Mouse (Mus musculus) neural tube, embryonic 12.5 days (tissue): Measurements from ENCODE around the gene Gbgt1. TPM values are rescaled to one million over a fixed set of nuclear protein-coding genes. Genes with fewer than 3 reads are reported as not detected.
"Not testable (repeated sequence)": the region's sequence is repeated elsewhere in the genome, so short reads cannot be mapped to it uniquely, and the experiment has no call there.

ENCODE experiments used
- ATAC-seq: fragments of 200-750 bp; cut with Nextera tagmentation; 2 replicates; pipeline ENCODE4 v1.8.0; 2017; ENCODE audit warnings: low read depth, mild to moderate bottlenecking, moderate TSS enrichment, moderate library complexity; ENCODE audit not compliant: low FRiP score
- H3K27ac ChIP-seq: fragments of 300-500 bp; sonication (generic); 2 replicates; pipeline ENCODE4 v1.5.1; 2016
- H3K27me3 ChIP-seq: fragments of 300-500 bp; sonication (generic); replicated peaks from 2 replicates; pipeline ENCODE4 v1.6.1; 2016; ENCODE audit warnings: mild to moderate bottlenecking
- H3K36me3 ChIP-seq: fragments of 300-500 bp; sonication (generic); 2 replicates; pipeline ENCODE4 v1.6.1; 2016; ENCODE audit warnings: mild to moderate bottlenecking
- H3K4me1 ChIP-seq: fragments of 300-500 bp; sonication (generic); 2 replicates; pipeline ENCODE4 v1.6.1; 2016
- H3K4me2 ChIP-seq: fragments of 300-500 bp; sonication (generic); replicated peaks from 2 replicates; pipeline ENCODE4 v1.6.1; 2016; ENCODE audit warnings: mild to moderate bottlenecking
- H3K4me3 ChIP-seq: fragments of 300-500 bp; sonication (generic); 2 replicates; pipeline ENCODE4 v1.5.1; 2016
- H3K9ac ChIP-seq: fragments of 300-500 bp; sonication (generic); 2 replicates; pipeline ENCODE4 v1.6.1; 2016; ENCODE audit warnings: mild to moderate bottlenecking
- H3K9me3 ChIP-seq: fragments of 300-500 bp; sonication (generic); 2 replicates; pipeline ENCODE4 v1.6.1; 2016; ENCODE audit warnings: mild to moderate bottlenecking
- WGBS: fragments of 180-500 bp; shearing (Covaris S2); methylation state at CpG from one replicate; pipeline ENCODE4 v1.1.7; 2016; 5-methylcytosine and 5-hydroxymethylcytosine counted together
- polyA plus RNA-seq: library from polyadenylated mRNA; unstranded; fragments of >200 nt; fragmentation: Nextera tagmentation; extraction: Ambion mirVana; gene quantifications from 2 replicates; pipeline ENCODE4 v1.2.1, GENCODE M21; 2016

The Gbgt1 gene
- polyA plus RNA-seq, 1 experiment from 2014 or later, result 0.81 TPM

DNA sequence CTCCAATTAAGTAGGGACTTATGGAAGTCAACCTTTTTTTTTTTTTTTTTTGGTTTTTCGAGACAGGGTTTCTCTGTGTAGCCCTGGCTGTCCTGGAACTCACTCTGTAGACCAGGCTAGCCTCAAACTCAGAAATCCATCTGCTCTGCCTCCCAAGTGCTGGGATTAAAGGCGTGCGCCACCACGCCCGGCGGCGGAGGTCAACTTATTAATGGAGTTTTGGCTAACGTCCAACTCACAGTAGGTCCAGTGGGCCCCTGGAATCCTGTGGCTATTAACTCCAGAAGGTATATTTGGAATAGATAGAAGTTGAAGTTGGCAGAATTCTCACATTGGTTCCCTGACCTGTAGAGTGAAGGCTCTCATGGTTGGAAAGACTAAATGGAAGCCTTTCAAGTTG is 24.7 kb upstream of the Gbgt1 start:
- not testable (repeated sequence) for ATAC-seq, H3K9me3 ChIP-seq, H3K9ac ChIP-seq, H3K4me3 ChIP-seq, H3K4me2 ChIP-seq, H3K27me3 ChIP-seq, H3K27ac ChIP-seq
- Histone ChIP-seq H3K36me3 (peaks cover 40% of the 10 kb centered on the region), H3K4me1 (peaks cover 13% of the 10 kb centered on the region)
- WGBS, result 94% methylated on average over 8 of the region's 8 CpGs

DNA sequence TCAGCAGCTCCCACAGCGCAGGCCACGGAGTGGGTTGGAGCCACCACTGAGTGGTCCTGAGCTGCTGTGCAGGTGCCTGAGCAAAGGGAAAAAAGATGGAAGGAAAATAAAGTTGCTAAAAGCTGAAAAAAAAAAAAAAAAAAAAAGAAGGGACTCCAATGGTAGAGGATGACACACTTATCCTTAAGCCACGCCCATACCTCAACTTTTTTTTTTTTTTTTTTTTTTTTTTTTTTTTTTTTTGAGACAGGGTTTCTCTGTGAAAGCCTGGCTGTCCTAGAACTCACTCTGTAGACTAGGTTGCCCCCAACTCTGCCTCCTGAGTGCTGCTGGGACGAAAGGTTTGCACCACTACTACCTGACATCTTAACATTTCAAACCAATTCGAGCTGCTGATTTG is 18.7 kb upstream of the Gbgt1 start:
- H3K4me1 ChIP-seq, H3K9ac ChIP-seq, H3K27me3 ChIP-seq, H3K27ac ChIP-seq, H3K4me2 ChIP-seq, ATAC-seq, H3K4me3 ChIP-seq, H3K36me3 ChIP-seq, H3K9me3 ChIP-seq: not testable (repeated sequence)
- WGBS, result 87% methylated on average over 5 of the region's 5 CpGs

DNA sequence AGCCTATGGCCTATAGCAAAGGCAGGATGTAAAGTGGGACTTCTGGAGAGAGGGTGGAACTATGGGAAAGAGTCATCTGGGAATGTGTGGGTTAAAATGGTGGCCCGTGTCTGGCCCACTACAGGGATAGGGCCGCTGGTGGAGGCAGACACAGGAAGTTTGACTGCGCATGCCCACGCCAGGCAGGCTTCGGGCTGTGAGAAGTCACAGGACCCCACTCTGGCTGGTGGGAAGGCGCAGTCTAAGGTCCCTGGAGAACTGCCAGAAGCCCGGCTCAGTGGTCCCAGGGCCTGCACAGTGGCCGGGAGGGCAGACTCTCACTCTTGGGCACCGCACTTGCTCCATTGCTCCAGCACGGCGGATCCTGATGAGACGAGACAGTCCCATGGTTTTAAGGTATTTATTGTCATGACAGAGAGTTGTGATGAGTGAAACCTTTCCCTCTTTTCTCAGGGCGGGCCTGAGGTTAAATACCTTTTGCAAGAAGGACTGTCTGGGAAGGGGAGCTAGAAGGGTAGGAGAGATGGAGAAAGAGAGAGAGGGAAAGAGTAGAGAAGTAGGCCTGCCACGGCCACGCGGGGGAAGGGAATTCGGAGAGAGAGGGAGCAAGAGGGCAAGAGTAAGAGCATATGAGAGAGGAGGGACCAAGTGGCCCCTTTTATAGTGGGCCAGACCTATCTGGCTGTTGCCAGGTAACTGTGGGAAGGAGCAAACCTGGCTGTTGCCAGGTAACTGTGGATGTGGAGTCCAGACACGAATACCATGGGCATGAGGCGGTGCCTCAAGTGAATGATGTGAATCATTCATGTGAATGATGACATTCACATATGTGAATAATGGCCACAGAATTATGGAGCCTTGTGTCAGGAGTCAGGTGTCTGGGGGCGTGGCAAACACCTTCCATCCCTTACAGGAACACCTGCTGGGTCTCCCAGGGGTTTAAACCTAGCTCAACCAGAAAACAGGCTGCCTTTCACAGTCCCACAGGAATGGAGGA is 17.2 kb upstream of the Gbgt1 start:
- H3K27ac ChIP-seq, result no peak overlapping the region

DNA sequence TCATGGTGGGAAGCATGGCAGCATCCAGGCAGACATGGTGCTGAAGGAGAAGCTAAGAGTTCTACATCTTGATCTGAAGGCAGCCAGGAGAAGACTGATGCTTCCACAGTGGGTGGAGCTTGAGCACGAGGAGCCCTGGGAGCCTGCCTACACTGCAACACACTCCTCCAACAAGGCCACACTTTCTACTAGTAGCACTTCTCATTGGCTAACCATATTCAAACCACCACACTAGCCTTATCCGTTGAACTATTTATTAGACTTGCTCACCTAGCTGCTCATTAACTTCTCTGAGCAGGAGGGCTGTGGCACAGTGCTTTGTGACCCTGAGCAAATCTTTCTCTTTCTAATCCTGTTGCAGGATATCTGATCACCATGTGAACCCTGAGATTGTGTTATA is 12.8 kb upstream of the Gbgt1 start:
- H3K9me3 ChIP-seq, result no peaks in the 10 kb centered on the region
- no peaks in the 10 kb centered on the region for H3K4me1 ChIP-seq
- H3K4me2 ChIP-seq, result no peak overlapping the region
- H3K27me3 ChIP-seq, result no peaks in the 10 kb centered on the region
- no peak overlapping the region for H3K9ac ChIP-seq
- ATAC-seq, result no peak
- no peaks in the 10 kb centered on the region for H3K36me3 ChIP-seq
- H3K27ac ChIP-seq, result no peak overlapping the region
- WGBS, result 67% methylated on average over 2 of the region's 2 CpGs
- no peak overlapping the region for H3K4me3 ChIP-seq

More for the DNA sequence above, 17.2 kb upstream of the Gbgt1 start:
- Histone ChIP-seq H3K9me3 (no peaks in the 10 kb centered on the region), H3K9ac (no peak overlapping the region), H3K4me2 (no peak overlapping the region), H3K4me1 (no peaks in the 10 kb centered on the region), H3K27me3 (no peaks in the 10 kb centered on the region), H3K36me3 (no peaks in the 10 kb centered on the region), H3K4me3 (no peak overlapping the region)
- ATAC-seq, result no peak
- 83% methylated on average over 20 of the region's 20 CpGs for WGBS

DNA sequence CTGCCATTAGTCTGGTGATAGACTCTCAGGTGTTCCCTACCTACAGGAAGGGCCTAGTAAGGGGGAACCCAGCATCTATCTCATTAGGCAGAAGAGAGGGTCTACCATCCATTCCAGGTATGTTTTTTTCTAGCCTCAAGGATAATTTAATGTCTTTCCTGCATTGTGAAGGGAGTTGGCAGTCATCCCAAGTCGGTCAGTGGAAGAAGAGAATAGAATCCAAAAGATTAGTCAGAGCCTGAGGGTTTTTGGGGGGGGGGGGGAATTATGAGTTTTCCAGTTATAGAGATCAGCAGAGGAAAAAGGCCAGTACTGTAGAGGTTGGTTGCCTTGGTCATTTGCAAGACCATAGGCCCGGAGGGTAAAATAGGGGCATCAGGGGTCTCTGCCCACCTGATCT is 2.2 kb upstream of the Gbgt1 start:
- H3K36me3 ChIP-seq, result no peaks in the 10 kb centered on the region
- no peak overlapping the region for H3K4me2 ChIP-seq
- H3K9me3 ChIP-seq, result no peaks in the 10 kb centered on the region
- no peaks in the 10 kb centered on the region for H3K27me3 ChIP-seq
- H3K9ac ChIP-seq, result no peak overlapping the region
- no peak overlapping the region for H3K4me3 ChIP-seq
- H3K4me1 ChIP-seq, result no peaks in the 10 kb centered on the region
- H3K27ac ChIP-seq, result no peak overlapping the region
- no peak for ATAC-seq
- whole genome bisulfite sequencing, result 89% methylated on average over 2 of the region's 2 CpGs

DNA sequence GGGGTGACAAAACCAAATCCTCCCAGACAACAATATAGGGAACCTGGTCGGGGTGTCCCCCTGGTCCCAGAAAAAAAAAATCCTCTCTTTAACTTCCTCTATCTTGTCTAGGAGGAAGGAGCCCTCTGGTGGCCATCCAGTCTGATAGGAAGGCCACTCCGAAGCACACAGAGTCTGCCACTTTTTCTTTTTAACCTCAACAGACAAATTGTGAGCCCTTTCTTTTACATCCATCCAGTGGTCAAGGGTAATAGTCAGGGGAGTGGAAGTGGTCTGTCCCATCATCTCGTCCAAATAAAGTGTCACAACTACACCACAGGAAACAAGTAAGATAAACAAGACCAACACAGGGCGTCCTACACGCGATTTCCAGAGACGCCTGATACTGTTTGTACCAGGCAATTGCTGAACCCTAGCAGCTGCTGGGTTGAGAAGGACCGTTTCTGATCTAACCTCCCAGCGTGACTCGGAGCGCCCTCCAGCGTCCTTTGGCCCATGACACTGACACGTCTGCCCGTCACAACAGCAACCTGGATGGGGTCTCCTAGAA is 1.4 kb upstream of the Gbgt1 start:
- Histone ChIP-seq H3K4me3 (no peak overlapping the region), H3K27ac (no peak overlapping the region), H3K9me3 (no peaks in the 10 kb centered on the region), H3K36me3 (no peaks in the 10 kb centered on the region), H3K4me1 (no peaks in the 10 kb centered on the region), H3K27me3 (no peaks in the 10 kb centered on the region), H3K4me2 (no peak overlapping the region), H3K9ac (no peak overlapping the region)
- ATAC-seq, result no peak
- 90% methylated on average over 14 of the region's 14 CpGs for WGBS

DNA sequence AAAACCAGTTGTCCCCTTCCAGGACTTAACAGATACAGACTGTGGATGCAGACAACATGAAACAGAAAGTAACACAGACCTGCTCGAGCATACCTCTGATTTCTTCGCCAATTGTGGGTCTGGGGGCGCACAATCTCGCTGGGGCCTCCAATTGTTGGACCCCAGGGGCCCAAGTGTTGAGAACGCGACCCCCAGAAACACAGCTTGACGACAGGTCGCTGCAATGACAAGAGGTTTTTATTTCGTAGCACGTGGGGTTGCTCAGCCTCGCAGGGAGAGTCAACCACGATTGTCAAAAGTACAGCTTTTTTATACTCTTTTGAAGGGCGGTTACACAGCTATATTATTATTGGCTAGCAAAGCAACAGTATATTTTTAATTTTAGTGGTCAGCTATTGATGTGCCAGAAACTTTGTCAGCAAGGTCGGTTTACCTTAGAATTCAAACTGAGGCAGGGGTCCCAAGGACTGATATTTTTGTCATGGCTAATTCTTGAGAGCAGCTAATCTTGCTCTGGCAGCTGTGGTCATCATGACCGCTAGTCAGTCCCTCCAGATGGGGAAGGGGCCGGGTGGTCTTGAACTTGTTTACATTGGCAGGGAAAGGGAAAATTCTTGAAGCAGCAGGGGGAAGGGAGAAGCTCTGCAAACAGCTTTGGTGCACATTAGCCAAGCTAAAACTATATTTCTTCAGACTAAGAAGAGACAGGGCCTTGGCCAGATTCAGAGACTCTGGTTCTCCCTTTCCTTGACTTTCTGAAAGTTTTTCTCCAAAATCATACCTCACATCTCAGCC is 693 bp upstream of the Gbgt1 start:
- no peak for ATAC-seq
- Histone ChIP-seq H3K27ac (no peak overlapping the region), H3K4me1 (no peaks in the 10 kb centered on the region), H3K9ac (no peak overlapping the region), H3K4me3 (no peak overlapping the region), H3K27me3 (no peaks in the 10 kb centered on the region), H3K36me3 (no peaks in the 10 kb centered on the region), H3K4me2 (no peak overlapping the region), H3K9me3 (no peaks in the 10 kb centered on the region)
- WGBS, result 82% methylated on average over 16 of the region's 16 CpGs

DNA sequence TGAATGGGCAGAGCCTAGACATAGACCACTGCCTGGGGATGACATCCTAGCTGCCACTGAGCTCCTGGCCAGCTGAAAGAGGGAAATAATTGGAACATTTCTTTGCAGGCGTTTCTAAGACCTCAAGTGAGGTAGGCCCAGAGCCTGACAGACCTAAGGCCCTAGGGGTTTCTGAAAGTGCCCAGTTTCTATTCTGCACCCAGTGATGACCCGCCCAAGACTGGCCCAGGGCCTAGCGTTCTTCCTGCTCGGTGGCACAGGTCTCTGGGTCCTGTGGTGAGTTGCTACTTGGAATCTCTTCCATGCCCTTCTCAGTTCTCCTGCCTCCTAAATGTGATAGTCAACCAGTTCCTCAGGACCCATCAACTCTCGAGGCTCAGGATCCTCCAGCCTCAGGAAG is 870 bp downstream of the Gbgt1 start:
- no peak for ATAC-seq
- Histone ChIP-seq H3K4me2 (no peak overlapping the region), H3K36me3 (no peaks in the 10 kb centered on the region), H3K4me3 (no peak overlapping the region), H3K9ac (no peak overlapping the region), H3K27me3 (no peaks in the 10 kb centered on the region), H3K27ac (no peak overlapping the region), H3K9me3 (no peaks in the 10 kb centered on the region), H3K4me1 (no peaks in the 10 kb centered on the region)
- 74% methylated on average over 5 of the region's 5 CpGs for WGBS

DNA sequence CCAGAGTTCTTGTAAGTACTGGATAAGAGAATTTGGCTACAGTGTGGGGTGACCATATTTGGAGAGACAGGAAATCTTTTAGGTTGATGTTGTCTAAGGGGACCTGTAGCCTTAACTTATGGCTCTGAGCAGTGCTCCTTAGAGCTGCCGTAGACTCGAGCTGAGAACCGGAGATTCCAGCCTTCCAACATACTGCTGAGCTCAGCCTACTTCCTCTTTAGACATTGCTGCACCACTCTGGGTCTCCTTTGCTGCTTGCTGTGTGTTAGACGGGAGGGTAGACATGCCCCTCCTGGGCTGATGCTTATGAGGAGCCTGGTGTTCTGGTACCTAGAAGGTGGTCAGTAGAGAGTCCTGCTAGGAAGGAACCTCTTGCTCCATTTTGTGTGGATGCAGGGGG is 1.7 kb downstream of the Gbgt1 start:
- Histone ChIP-seq H3K36me3 (no peaks in the 10 kb centered on the region), H3K4me1 (no peaks in the 10 kb centered on the region), H3K4me3 (no peak overlapping the region), H3K4me2 (no peak overlapping the region), H3K9me3 (no peaks in the 10 kb centered on the region), H3K27me3 (no peaks in the 10 kb centered on the region), H3K9ac (no peak overlapping the region), H3K27ac (no peak overlapping the region)
- ATAC-seq, result no peak
- 91% methylated on average over 4 of the region's 4 CpGs for WGBS

DNA sequence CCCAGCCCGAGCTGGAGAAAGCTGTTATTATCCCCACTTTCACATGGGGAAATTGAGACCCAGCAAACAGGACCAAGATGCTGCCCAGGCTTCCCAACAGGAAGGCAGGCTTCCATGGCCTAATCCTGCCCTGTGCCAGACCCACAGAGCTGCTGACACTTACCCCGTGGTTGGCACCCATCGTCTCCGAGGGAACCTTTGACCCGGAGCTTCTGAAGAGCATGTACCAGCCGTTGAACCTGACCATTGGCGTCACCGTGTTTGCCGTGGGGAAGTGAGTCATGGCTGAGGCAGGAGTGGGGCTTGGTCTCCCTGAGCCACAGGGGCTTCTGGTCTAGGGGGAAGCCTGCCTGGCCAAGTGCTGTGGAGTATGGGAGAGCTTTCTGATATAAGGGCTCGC is 6.3 kb downstream of the Gbgt1 start:
- Histone ChIP-seq H3K27me3 (no peaks in the 10 kb centered on the region), H3K4me3 (no peak overlapping the region), H3K36me3 (no peaks in the 10 kb centered on the region), H3K9ac (no peak overlapping the region), H3K9me3 (no peaks in the 10 kb centered on the region), H3K4me1 (no peaks in the 10 kb centered on the region), H3K4me2 (no peak overlapping the region), H3K27ac (no peak overlapping the region)
- 85% methylated on average over 10 of the region's 10 CpGs for WGBS
- ATAC-seq, result no peak

DNA sequence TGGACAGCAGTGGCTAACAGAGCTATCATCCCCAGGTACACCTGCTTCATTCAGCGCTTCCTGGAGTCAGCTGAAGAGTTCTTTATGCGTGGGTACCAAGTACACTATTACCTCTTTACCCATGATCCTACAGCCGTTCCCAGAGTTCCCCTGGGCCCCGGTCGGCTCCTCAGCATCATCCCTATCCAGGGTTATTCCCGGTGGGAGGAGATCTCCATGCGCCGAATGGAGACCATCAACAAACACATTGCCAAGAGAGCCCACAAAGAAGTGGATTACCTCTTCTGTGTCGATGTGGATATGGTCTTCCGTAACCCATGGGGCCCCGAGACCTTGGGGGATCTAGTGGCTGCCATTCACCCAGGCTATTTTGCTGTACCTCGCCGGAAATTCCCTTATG is 8.0 kb downstream of the Gbgt1 start:
- WGBS, result 85% methylated on average over 13 of the region's 13 CpGs

DNA sequence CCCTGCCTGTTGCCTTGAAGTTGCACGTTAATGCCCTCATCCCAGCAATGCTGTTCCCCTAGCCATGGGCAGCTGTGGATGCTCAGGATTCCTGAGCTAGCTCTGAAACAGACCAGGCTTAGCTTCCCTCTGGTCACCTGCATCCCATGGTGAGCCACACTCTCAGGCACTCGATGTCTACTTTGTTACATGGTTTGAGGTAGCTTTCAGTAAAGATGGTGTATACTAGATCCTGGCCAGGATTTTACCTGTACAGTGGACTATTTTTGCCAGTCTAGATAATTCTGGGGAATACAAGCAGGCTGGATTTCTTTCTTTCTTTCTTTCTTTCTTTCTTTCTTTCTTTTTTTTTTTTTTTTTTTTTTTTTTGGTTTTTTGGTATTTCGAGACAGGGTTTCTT is 9.1 kb downstream of the Gbgt1 start, which contains the start of gene Gm10134:
TSS of gene Gm10134 (plus strand) at position 301 of the 400 bp plus-strand sequence.
- WGBS, result 87% methylated on average over 3 of the region's 3 CpGs
- Histone ChIP-seq H3K9me3 (no peaks in the 10 kb centered on the region), H3K4me3 (no peak within 1 kb of the TSS), H3K4me1 (no peaks in the 10 kb centered on the region), H3K9ac (no peak within 1 kb of the TSS), H3K4me2 (no peak within 1 kb of the TSS), H3K27ac (no peak within 1 kb of the TSS), H3K27me3 (no peaks in the 10 kb centered on the region), H3K36me3 (no peaks in the 10 kb centered on the region)
- no peak for ATAC-seq

More for the DNA sequence above, 8.0 kb downstream of the Gbgt1 start:
- no peaks in the 10 kb centered on the region for H3K4me1 ChIP-seq
- no peaks in the 10 kb centered on the region for H3K36me3 ChIP-seq
- H3K4me2 ChIP-seq, result no peak overlapping the region
- no peak overlapping the region for H3K4me3 ChIP-seq
- ATAC-seq, result no peak
- no peaks in the 10 kb centered on the region for H3K9me3 ChIP-seq
- H3K27me3 ChIP-seq, result no peaks in the 10 kb centered on the region
- no peak overlapping the region for H3K27ac ChIP-seq
- H3K9ac ChIP-seq, result no peak overlapping the region
